Mouse (Mus musculus) intestine, postnatal 0 days (tissue): Measurements from ENCODE around the gene Lrrc3. TPM values are rescaled to one million over a fixed set of nuclear protein-coding genes. Genes with fewer than 3 reads are reported as not detected.

Experiments
- ATAC-seq: fragments of 200-750 bp; cut with Nextera tagmentation; 2 replicates; pipeline ENCODE4 v1.8.0; 2017; ENCODE audit warnings: mild to moderate bottlenecking, moderate TSS enrichment, moderate library complexity
- H3K27ac ChIP-seq: fragments of 300-500 bp; sonication (generic); 2 replicates; pipeline ENCODE4 v1.5.1; 2014; ENCODE audit warnings: mild to moderate bottlenecking, low read depth, low read length, moderate library complexity
- H3K27me3 ChIP-seq: fragments of 300-500 bp; sonication (generic); replicated peaks from 2 replicates; pipeline ENCODE4 v1.6.1; 2014; ENCODE audit warnings: low read length, mixed read lengths; ENCODE audit not compliant: control insufficient read depth, insufficient read depth
- H3K36me3 ChIP-seq: fragments of 300-500 bp; sonication (generic); 2 replicates; pipeline ENCODE4 v1.6.1; 2014; ENCODE audit warnings: mild to moderate bottlenecking, moderate library complexity; ENCODE audit not compliant: control insufficient read depth, insufficient read depth
- H3K4me1 ChIP-seq: fragments of 300-500 bp; sonication (generic); replicated peaks from 2 replicates; pipeline ENCODE4 v1.6.1; 2014; ENCODE audit warnings: antibody characterized with exemption, low read length, mixed read lengths; ENCODE audit not compliant: control insufficient read depth, insufficient read depth
- H3K4me2 ChIP-seq: fragments of 300-500 bp; sonication (generic); replicated peaks from 2 replicates; pipeline ENCODE4 v1.6.1; 2014; ENCODE audit warnings: low read depth, mild to moderate bottlenecking, moderate library complexity
- H3K4me3 ChIP-seq: fragments of 300-500 bp; sonication (generic); 2 replicates; pipeline ENCODE4 v1.5.1; 2014; ENCODE audit warnings: low read depth, low read length
- H3K9ac ChIP-seq: fragments of 300-500 bp; sonication (generic); 2 replicates; pipeline ENCODE4 v1.6.1; 2014; ENCODE audit warnings: mild to moderate bottlenecking, low read depth, low read length
- H3K9me3 ChIP-seq: fragments of 300-500 bp; sonication (generic); 2 replicates; pipeline ENCODE4 v1.6.1; 2016; ENCODE audit warnings: mixed run types; ENCODE audit not compliant: control insufficient read depth
- CTCF ChIP-seq: sonication (generic); IDR thresholded peaks from 2 replicates; pipeline ENCODE4 v1.5.1; 2016; ENCODE audit warnings: low read depth, mild to moderate bottlenecking, control low read depth, antibody characterized with exemption, moderate library complexity
- WGBS: fragments of 180-500 bp; shearing (Covaris S2); extraction: QIAGEN DNeasy Blood & Tissue Kit; methylation state at CpG from one replicate; pipeline ENCODE4 v1.1.7; 2014; 5-methylcytosine and 5-hydroxymethylcytosine counted together
- polyA plus RNA-seq: library from polyadenylated mRNA; unstranded; fragments of >200 nt; fragmentation: Nextera tagmentation; extraction: Ambion mirVana; gene quantifications from 2 replicates; pipeline ENCODE4 v1.2.1, GENCODE M21; 2015

The Lrrc3 gene
- polyA plus RNA-seq, 1 experiment from 2014 or later = 2.1 TPM

GRCm38 (mm10) chr10:77852559-77852958 is 49.8 kb downstream of the Lrrc3 start, which contains the start of gene Gm10318:
Gm10318 (plus strand) TSS chr10:77852859.
- H3K4me3 ChIP-seq = no peak within 1 kb of the TSS
- H3K9me3 ChIP-seq = no peaks in the 10 kb centered on the region
- no peaks in the 10 kb centered on the region for H3K36me3 ChIP-seq
- no peak for TF ChIP-seq CTCF
- WGBS = 71% methylated on average over 9 of the region's 9 CpGs
- no peak within 1 kb of the TSS for H3K9ac ChIP-seq
- H3K4me1 ChIP-seq = no peaks in the 10 kb centered on the region
- no peaks in the 10 kb centered on the region for H3K27me3 ChIP-seq
- no peak for ATAC-seq
- no peak within 1 kb of the TSS for H3K4me2 ChIP-seq
- H3K27ac ChIP-seq = no peak within 1 kb of the TSS

Other genes with a start within 250 kb of the Lrrc3 start
- 0.10 and 0.20 TPM in 2 replicates for gene Tspear, start 216.0 kb downstream of the Lrrc3 start, polyA plus RNA-seq
- not detected in 2 replicates for gene Gm19402, start 211.8 kb downstream of the Lrrc3 start, polyA plus RNA-seq
- not detected in 2 replicates for gene Gm9508, start 205.3 kb downstream of the Lrrc3 start, polyA plus RNA-seq
- not detected in 2 replicates for gene Gm10272, start 195.9 kb downstream of the Lrrc3 start, polyA plus RNA-seq
- gene Gm10024, start 191.1 kb downstream of the Lrrc3 start, polyA plus RNA-seq = not detected in 2 replicates
- gene Gm10142, start 186.7 kb downstream of the Lrrc3 start, polyA plus RNA-seq = not detected in 2 replicates
- not detected in 2 replicates for gene Krtap12-1, start 181.9 kb downstream of the Lrrc3 start, polyA plus RNA-seq
- gene Gm10100, start 176.1 kb downstream of the Lrrc3 start, polyA plus RNA-seq = not detected in 2 replicates
- not detected in 2 replicates for gene Gm18596, start 159.9 kb downstream of the Lrrc3 start, polyA plus RNA-seq
- not detected in 2 replicates for gene Gm9736, start 151.2 kb downstream of the Lrrc3 start, polyA plus RNA-seq
- not detected in 2 replicates for gene Gm3233, start 142.9 kb downstream of the Lrrc3 start, polyA plus RNA-seq
- not detected in 2 replicates for gene Gm3238, start 131.2 kb downstream of the Lrrc3 start, polyA plus RNA-seq
- gene Gm7138, start 125.6 kb downstream of the Lrrc3 start, polyA plus RNA-seq = not detected in 2 replicates
- not detected in 2 replicates for gene Gm3250, start 120.0 kb downstream of the Lrrc3 start, polyA plus RNA-seq
- gene Gm7137, start 114.3 kb downstream of the Lrrc3 start, polyA plus RNA-seq = not detected in 2 replicates
- not detected in 2 replicates for gene Gm9639, start 107.5 kb downstream of the Lrrc3 start, polyA plus RNA-seq
- not detected in 2 replicates for gene Gm19668, start 103.4 kb downstream of the Lrrc3 start, polyA plus RNA-seq
- gene Gm9507, start 90.7 kb downstream of the Lrrc3 start, polyA plus RNA-seq = not detected in 2 replicates
- not detected in 2 replicates for gene Gm2696, start 87.9 kb downstream of the Lrrc3 start, polyA plus RNA-seq
- gene Krtap10-4, start 75.4 kb downstream of the Lrrc3 start, polyA plus RNA-seq = not detected in 2 replicates
- gene Krtap10-10, start 66.6 kb downstream of the Lrrc3 start, polyA plus RNA-seq = not detected in 2 replicates
- not detected in 2 replicates for gene Gm36176, start 55.7 kb downstream of the Lrrc3 start, polyA plus RNA-seq
- not detected in 2 replicates for gene Gm10318, start 49.7 kb downstream of the Lrrc3 start, polyA plus RNA-seq
- not detected in 2 replicates for gene Gm3285, start 40.6 kb downstream of the Lrrc3 start, polyA plus RNA-seq
- gene Trpm2, start 68.0 kb upstream of the Lrrc3 start, polyA plus RNA-seq = 0.66 and 1.1 TPM in 2 replicates
- 8.5 and 8.6 TPM in 2 replicates for gene 1810043G02Rik, start 76.0 kb upstream of the Lrrc3 start, polyA plus RNA-seq
- 42.3 and 51.1 TPM in 2 replicates for gene Pfkl, start 107.5 kb upstream of the Lrrc3 start, polyA plus RNA-seq
- gene Dnmt3l, start 139.4 kb upstream of the Lrrc3 start, polyA plus RNA-seq = 0.14 and 0.31 TPM in 2 replicates
- 0.04 TPM in 1 of 2 replicates, not detected in the other for gene Aire, start 141.1 kb upstream of the Lrrc3 start, polyA plus RNA-seq
- 5.6 and 5.8 TPM in 2 replicates for gene Icosl, start 166.8 kb upstream of the Lrrc3 start, polyA plus RNA-seq